Mouse (Mus musculus) erythroblast, embryonic 14.5 days (primary cell): ENCODE data around the gene Vav2. TPM values are rescaled to one million over a fixed set of nuclear protein-coding genes. Genes with fewer than 3 reads are reported as not detected.

Source experiments
- H3K27me3 ChIP-seq: 2 replicates; pipeline ENCODE4 v1.6.1; 2012; ENCODE audit warnings: inconsistent platforms; ENCODE audit not compliant: control insufficient read depth
- H3K36me3 ChIP-seq: 2 replicates; pipeline ENCODE4 v1.6.1; 2012; ENCODE audit warnings: mild to moderate bottlenecking, inconsistent platforms; ENCODE audit not compliant: control insufficient read depth
- H3K4me1 ChIP-seq: 2 replicates; pipeline ENCODE4 v1.6.1; 2012; ENCODE audit warnings: inconsistent platforms; ENCODE audit not compliant: control insufficient read depth
- H3K4me3 ChIP-seq: replicated peaks from 2 replicates; pipeline ENCODE3; 2012; ENCODE audit warnings: moderate library complexity, mild to moderate bottlenecking, inconsistent platforms
- H3K9me3 ChIP-seq: 2 replicates; pipeline ENCODE4 v1.6.1; 2012; ENCODE audit warnings: low read length, inconsistent platforms, mixed read lengths; ENCODE audit not compliant: control insufficient read depth
- GATA1 ChIP-seq: IDR thresholded peaks from 2 replicates; pipeline ENCODE4 v1.6.1; 2012; ENCODE audit warnings: low read length, inconsistent platforms, mixed read lengths
- TAL1 ChIP-seq: IDR thresholded peaks from 3 replicates; pipeline ENCODE4 v1.6.1; 2012; ENCODE audit warnings: low read length, inconsistent platforms, mixed read lengths
- polyA plus RNA-seq: library from polyadenylated mRNA; stranded (reverse); fragments of >175 nt; gene quantifications from 2 replicates; pipeline ENCODE4 v1.2.3, GENCODE M21; 2012

Vav2 gene
- polyA plus RNA-seq, 1 experiment, result 0.10 TPM

DNA sequence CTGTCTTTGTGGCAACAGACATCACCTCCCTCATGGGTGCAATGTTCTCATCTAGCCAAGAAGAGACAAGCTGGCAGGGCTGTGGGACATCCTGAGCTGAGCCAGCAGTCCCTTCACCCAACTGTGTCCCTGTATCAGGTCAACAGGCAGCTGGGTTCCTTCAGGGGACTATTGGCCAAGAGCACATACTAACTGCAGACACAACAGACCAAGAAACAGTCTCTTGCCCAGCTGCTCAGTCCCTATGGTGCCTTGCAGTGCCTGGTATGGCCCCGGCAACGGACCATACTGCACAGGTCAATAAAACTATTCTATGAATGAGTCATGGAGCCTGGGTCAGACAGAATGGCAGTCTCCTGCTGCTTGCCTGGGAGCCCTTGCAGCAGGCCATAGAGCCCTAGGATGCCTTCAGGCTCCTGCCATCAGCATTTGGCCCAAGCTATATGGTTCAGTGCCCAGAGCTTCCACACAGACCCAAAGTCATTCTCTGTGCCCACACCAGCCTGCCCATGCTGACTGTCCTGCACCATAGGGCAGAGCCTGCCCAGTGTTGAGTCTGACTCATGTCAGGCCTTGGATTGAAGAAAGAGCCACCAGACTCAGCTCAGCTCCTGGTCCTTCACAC is 197.2 kb downstream of the Vav2 start:
- no peaks in the 10 kb centered on the region for H3K9me3 ChIP-seq
- H3K36me3 ChIP-seq, result peaks cover 6% of the 10 kb centered on the region; the same call in 1 of the 2 replicates
- no peaks in the 10 kb centered on the region for H3K4me1 ChIP-seq
- H3K27me3 ChIP-seq, result no peaks in the 10 kb centered on the region
- no peak overlapping the region for H3K4me3 ChIP-seq
- TF ChIP-seq GATA1, result no peak
- no peak for TF ChIP-seq TAL1

DNA sequence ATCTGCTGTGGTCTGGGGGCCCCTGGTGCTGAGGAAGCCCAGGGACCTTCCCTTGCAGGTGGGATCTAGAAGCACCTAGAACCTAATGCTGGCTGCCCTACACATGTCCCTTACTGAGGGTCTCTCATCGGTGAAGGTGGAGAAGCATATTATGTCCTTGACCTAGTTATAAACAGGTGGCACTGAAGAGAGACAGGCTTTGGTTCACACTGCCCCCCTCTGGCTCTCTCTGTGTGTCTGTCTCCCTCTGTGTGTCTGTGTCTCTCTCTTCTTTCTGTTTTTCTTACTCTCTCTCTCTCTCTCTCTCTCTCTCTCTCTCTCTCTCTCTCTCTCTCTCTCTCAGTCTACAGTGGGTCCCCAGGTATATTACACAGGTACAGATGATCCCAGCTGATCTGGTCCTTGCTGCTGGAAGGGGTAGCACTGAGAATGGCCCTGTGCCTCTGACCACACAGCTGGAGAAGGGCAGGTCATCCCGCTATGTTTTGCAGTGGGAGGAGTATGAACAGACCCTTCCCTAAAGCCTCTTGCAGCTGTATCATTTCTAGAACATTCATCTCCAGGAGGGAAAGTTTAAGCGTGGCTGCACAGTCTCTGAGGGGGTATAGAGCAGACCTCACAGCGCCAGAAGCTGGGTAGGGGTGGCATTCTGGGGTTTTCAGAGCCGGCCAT is 197.9 kb downstream of the Vav2 start:
- Histone ChIP-seq H3K36me3 (peaks cover 6% of the 10 kb centered on the region; the same call in 1 of the 2 replicates), H3K27me3 (no peaks in the 10 kb centered on the region), H3K9me3 (no peaks in the 10 kb centered on the region), H3K4me3 (no peak overlapping the region), H3K4me1 (no peaks in the 10 kb centered on the region)
- TF ChIP-seq GATA1 (no peak), TAL1 (no peak)

DNA sequence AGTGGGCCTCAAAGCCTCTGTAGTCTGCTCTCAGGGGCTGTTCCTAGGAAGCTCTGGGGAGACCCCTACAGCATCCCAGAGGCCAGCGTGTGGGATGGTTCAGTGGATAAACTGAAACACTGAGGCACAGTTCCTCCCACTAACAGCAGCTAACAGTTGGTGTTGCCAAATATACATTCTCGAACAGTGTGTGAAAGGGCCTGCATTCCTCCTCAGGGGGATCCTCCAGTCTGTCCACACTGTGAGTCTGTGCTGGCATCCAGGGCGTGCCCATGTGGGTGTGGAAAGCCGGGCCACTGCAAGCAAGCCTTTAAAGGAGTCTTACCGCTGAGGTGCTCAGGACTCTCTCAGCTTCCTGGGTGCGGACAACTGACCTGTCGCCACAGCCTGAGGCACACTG is 200.3 kb downstream of the Vav2 start:
- Histone ChIP-seq H3K4me3 (no peak overlapping the region), H3K27me3 (no peaks in the 10 kb centered on the region), H3K9me3 (no peaks in the 10 kb centered on the region), H3K36me3 (peaks cover 12% of the 10 kb centered on the region; the same call in 1 of the 2 replicates), H3K4me1 (no peaks in the 10 kb centered on the region)
- TF ChIP-seq TAL1 (no peak), GATA1 (no peak)

DNA sequence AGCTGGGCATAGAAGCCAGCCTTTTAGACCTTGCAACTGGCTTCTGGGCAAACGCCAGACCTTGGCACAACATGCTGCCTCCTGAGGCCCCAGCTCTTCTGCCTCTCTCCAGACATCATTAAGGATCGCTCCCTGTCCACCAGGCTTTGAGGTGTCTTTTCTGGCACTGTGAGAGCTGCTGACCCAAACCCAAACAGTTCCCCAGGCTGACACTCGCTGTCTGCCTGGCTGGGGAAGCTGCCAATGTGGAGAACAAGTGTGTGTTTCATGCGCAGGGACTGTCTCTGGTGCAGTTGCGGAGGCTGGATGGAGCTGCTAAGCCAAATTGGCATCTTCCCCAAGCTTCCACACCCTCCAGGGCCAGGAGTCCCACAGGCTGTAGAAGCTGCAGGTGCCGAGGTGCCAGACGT is 203.8 kb downstream of the Vav2 start:
- Histone ChIP-seq H3K4me1 (no peaks in the 10 kb centered on the region), H3K4me3 (no peak overlapping the region)

DNA sequence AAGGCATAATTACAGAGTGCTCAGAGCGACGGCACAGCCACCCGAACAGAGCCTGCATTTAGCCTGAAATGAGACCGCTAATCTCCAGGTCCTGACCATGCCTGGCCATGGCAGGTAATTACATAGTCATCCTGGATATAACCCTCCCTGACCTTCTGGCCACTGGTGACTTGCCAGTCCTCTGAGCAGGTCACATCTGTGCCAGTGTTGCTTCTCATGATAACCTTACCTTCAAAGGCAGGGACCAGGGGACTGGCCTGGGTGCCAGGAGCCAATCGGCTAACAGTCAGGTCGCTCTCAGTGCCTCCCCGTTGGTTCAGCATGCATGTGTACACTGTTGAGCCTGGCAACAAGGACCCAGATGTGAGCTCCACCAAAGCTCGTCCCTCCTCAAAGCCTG is 208.3 kb downstream of the Vav2 start:
- no peaks in the 10 kb centered on the region for H3K27me3 ChIP-seq
- H3K9me3 ChIP-seq, result no peaks in the 10 kb centered on the region
- no peaks in the 10 kb centered on the region for H3K4me1 ChIP-seq
- TF ChIP-seq GATA1 (no peak), TAL1 (no peak)
- no peak overlapping the region for H3K4me3 ChIP-seq
- H3K36me3 ChIP-seq, result peaks cover 3% of the 10 kb centered on the region; the same call in 1 of the 2 replicates

More for the DNA sequence above, 203.8 kb downstream of the Vav2 start:
- no peaks in the 10 kb centered on the region for H3K9me3 ChIP-seq
- TF ChIP-seq TAL1 (no peak), GATA1 (no peak)
- H3K27me3 ChIP-seq, result no peaks in the 10 kb centered on the region
- H3K36me3 ChIP-seq, result peaks cover 12% of the 10 kb centered on the region; the same call in 1 of the 2 replicates

DNA sequence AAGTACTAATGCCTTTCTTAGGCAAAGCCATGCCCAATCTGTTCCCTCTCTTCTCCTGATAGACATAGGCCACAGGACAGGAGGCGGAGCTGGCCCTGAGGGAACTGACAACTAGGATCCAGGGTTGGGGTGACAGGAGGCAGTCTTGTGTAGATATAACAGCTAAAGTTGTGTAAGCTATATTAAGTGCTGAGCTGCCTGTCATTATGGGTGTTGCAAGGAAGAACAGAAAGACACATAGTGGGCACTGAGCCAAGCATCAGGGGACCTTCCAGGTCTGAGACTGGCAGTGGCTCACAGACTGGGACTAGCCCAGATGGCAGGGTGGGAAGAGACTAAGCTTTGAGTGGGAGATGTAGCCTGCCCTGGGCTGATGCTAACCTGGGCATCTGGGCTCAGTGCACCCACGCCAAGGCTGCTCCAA is 208.7 kb downstream of the Vav2 start:
- Histone ChIP-seq H3K4me3 (no peak overlapping the region), H3K9me3 (no peaks in the 10 kb centered on the region), H3K4me1 (no peaks in the 10 kb centered on the region), H3K36me3 (peaks cover under 1% of the 10 kb centered on the region; the same call in 1 of the 2 replicates), H3K27me3 (no peaks in the 10 kb centered on the region)
- no peak for TF ChIP-seq GATA1

DNA sequence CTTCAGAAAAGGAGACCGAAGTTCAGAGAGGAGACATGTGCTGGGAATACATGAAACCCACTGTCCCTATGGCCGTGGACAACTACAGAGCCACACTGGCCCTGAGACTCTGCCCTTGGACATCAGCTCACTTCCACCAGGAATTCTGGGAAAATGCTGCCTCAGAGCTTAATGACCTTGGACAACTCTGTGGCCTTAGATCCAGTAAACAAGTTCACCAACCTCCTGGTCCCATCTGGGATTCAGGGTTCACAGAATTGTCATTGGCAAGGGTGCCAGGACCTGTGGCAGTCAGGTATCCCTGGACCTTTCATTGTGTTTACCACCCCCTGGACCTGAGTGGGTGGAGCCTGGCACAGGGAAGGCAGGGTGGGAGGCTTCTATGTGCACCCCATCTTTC is 211.3 kb downstream of the Vav2 start:
- H3K27me3 ChIP-seq, result no peaks in the 10 kb centered on the region
- no peaks in the 10 kb centered on the region; the same call in 1 of the 2 replicates for H3K36me3 ChIP-seq
- no peak overlapping the region for H3K4me3 ChIP-seq
- no peaks in the 10 kb centered on the region for H3K9me3 ChIP-seq
- no peak for TF ChIP-seq GATA1
- H3K4me1 ChIP-seq, result no peaks in the 10 kb centered on the region

Other genes with a start within 250 kb of the Vav2 start
- gene Sardh, start 178.7 kb downstream of the Vav2 start, polyA plus RNA-seq, result 0.25 and 0.66 TPM in 2 replicates
- not detected in 2 replicates for gene Brd3os, start 15.3 kb upstream of the Vav2 start, polyA plus RNA-seq
- 7.7 and 11.4 TPM in 2 replicates for gene Brd3, start 80.6 kb upstream of the Vav2 start, polyA plus RNA-seq
- gene Wdr5, start 88.1 kb upstream of the Vav2 start, polyA plus RNA-seq, result 0.79 and 1.2 TPM in 2 replicates
- gene Rxra, start 249.4 kb upstream of the Vav2 start, polyA plus RNA-seq, result 0.55 TPM in 2 replicates